Mouse (Mus musculus) cortical plate, adult 2 months (tissue): ENCODE results near the gene 1700016K19Rik. TPM values are rescaled to one million over a fixed set of nuclear protein-coding genes. Genes with fewer than 3 reads are reported as not detected.
A peak's percentile ranks its signal among the peaks of the same experiment; 100 is the strongest.

ENCODE experiments used
- H3K27ac ChIP-seq: fragments of 200-500 bp; 2 replicates; pipeline ENCODE4 v1.5.1; 2012; ENCODE audit warnings: low read length, control low read depth, inconsistent platforms; ENCODE audit not compliant: insufficient read depth
- H3K4me1 ChIP-seq: fragments of 200-500 bp; 2 replicates; pipeline ENCODE4 v1.6.1; 2011; ENCODE audit warnings: low read length; ENCODE audit not compliant: control insufficient read depth, insufficient read depth
- H3K4me3 ChIP-seq: fragments of 200-500 bp; 2 replicates; pipeline ENCODE4 v1.5.1; 2011; ENCODE audit warnings: mild to moderate bottlenecking, low read length, control low read depth; ENCODE audit not compliant: insufficient read depth
- CTCF ChIP-seq: fragments of 200-500 bp; IDR thresholded peaks from 2 replicates; pipeline ENCODE4 v1.5.1; 2011; ENCODE audit warnings: mild to moderate bottlenecking, control low read depth, low read length; ENCODE audit not compliant: insufficient read depth; ENCODE audit errors: extremely low read depth
- POLR2A ChIP-seq: fragments of 200-500 bp; IDR thresholded peaks from 2 replicates; pipeline ENCODE4 v1.6.1; 2011; ENCODE audit warnings: mild to moderate bottlenecking, low read length, control low read depth; ENCODE audit not compliant: insufficient read depth; ENCODE audit errors: extremely low read depth
- polyA plus RNA-seq: library from polyadenylated mRNA; depleted of rRNA; stranded (reverse); fragments of >200 nt; gene quantifications from 2 replicates; pipeline ENCODE4 v1.2.3, GENCODE M21; 2012; rRNA removed

Gene 1700016K19Rik
- polyA plus RNA-seq = 9.3 and 10.0 TPM in 2 replicates

DNA sequence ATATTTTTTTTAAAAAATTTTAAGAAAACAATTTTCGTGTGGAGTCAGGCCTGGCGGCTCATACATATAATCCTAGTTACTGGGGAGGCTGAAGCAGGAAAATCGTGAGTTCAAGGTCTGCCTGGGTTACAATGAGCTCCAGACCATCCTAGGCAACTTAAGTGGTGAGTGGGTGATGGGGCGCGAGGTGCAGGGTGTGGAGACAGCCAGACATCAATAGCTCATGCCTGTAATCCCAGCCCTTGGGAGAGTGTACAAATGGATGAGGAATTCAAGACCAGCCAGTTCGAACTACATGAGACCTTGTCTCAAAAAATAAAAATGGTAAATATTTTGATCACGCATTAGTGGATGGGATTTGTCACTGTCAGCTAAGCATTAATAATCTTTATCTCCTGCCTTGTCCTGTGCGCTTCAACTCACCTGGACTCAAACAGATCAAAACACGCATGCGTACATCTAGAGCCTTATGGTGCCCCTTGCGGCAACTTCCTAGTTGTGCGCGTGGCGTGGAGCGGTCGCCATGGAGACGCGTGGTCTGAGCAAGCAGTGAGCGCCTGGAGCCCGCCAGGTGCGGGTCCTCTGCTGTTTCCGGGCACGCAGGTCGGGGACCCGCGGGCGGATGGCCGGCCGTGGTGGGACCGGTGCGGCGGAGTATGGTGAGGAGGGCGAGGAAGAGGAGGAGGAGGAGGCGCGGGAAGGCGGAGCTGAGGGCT is at the start of gene 1700016K19Rik:
Gene 1700016K19Rik (plus strand): TSS at position 473 of the 716 bp plus-strand sequence.
- no peaks in the 10 kb centered on the region for H3K4me1 ChIP-seq
- TF ChIP-seq CTCF = peak; percentile 65
- no peak for TF ChIP-seq POLR2A
- no peak within 1 kb of the TSS for H3K27ac ChIP-seq
- peak within 1 kb of the TSS; percentile 29 for H3K4me3 ChIP-seq

DNA sequence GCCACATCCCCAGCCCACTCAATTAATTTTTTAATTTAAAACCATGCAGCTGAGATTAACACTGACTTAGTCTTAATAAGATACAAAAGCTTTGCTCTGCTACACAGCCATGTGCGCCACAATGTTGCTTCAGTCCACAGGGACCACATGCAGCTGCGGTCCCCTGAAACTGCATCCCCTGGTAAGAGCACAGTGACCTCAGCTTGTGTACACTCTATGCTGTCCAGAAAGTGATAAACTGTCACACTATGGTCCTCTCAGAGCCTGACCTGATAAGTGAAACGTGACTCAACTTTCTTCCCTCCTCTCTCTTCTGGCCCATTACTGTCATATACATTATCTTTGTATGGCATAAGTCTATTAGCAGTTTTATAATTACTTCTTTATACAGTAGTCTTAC is 49.3 kb upstream of the 1700016K19Rik start:
- no peaks in the 10 kb centered on the region for H3K4me1 ChIP-seq
- no peak for TF ChIP-seq CTCF
- TF ChIP-seq POLR2A = no peak
- H3K4me3 ChIP-seq = no peak overlapping the region
- no peak overlapping the region for H3K27ac ChIP-seq

DNA sequence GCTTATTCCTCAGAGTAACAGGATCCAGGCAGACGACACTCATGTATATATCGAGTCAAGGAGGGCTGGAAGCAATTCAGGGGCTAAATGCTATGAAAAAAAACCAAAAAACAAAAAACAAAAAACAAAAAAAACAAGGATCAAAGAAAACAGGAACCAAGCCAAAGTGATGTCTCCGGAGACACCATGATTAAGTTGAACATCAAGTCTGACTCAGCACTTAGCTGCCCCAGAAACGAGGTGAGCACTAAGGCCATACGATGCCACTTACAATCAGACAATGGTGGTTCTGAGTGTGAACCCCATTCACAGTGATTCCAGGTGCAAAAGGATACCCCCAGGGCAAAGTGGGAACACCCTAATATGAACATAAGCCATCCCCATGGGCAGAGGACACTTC is 47.8 kb upstream of the 1700016K19Rik start:
- no peak for TF ChIP-seq POLR2A
- no peak for TF ChIP-seq CTCF
- no peak overlapping the region for H3K27ac ChIP-seq
- H3K4me3 ChIP-seq = no peak overlapping the region
- H3K4me1 ChIP-seq = no peaks in the 10 kb centered on the region

DNA sequence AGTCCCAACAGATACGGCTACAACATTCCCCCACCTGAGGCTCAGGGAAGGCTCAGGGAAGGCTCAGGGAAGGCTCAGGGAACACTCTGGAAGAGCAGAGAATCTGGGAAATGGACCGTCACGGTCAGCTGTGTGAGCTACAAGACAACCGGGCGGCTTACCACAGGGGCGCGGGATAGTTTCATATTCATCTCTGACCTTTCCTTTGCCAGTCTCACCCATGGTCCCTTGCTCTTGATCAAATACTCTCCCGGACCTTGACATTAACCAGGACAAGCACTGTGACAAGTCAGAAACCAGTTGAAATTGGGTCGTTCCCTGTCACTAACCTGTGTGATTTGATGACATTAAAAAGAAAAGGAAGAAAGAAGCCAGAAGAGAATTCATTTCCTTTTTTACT is 44.8 kb upstream of the 1700016K19Rik start:
- Histone ChIP-seq H3K4me1 (no peaks in the 10 kb centered on the region), H3K4me3 (no peak overlapping the region), H3K27ac (no peak overlapping the region)
- no peak for TF ChIP-seq CTCF
- TF ChIP-seq POLR2A = no peak

DNA sequence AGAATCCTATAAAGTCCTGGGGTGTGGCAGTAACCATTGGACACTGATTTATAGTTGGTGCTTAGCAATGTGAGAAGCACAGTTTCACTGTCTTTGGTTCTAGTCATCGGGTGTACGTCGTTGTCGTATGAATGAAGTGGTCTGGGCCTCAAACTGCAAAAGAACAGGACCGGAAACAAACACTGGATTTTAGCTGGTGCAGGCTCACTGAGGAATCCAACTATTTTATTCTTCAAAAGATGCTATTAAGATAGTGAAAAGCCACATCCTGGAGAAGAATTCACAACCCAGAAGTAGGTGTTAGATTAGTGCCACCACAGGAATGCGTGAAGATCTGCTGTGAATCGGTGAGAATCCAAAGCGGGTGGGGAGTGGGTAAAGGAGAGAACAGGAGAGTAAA is 43.1 kb upstream of the 1700016K19Rik start:
- H3K4me1 ChIP-seq = no peaks in the 10 kb centered on the region
- TF ChIP-seq CTCF (no peak), POLR2A (no peak)
- no peak overlapping the region for H3K27ac ChIP-seq
- H3K4me3 ChIP-seq = no peak overlapping the region

- no peak for TF ChIP-seq POLR2A
- no peak for TF ChIP-seq CTCF
- H3K4me1 ChIP-seq = no peaks in the 10 kb centered on the region
- H3K4me3 ChIP-seq = no peak overlapping the region
- no peak overlapping the region for H3K27ac ChIP-seq
Measured at GRCm38 (mm10) chr11:75957124-75957832, 42.4 kb upstream of the 1700016K19Rik start.

DNA sequence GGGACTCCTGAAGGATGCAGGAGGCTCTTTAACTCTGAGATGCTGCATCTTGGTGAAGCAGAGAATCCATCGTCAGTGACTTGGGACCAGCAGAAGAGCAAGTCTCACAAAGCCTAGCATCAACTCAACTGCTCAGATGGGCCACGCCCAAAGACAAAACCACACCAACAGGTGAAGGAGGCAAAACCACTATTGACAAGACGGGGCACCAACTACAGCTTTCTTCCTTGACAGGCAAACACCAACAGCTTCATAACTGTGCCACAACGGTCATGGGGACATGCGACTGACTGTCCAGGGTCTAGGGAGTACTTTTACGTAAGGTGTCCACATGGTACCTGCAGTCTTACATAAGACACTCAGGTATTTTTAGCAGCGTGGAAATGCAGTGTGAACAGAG is 37.9 kb upstream of the 1700016K19Rik start:
- no peaks in the 10 kb centered on the region for H3K4me1 ChIP-seq
- TF ChIP-seq POLR2A (no peak), CTCF (no peak)
- H3K4me3 ChIP-seq = no peak overlapping the region
- no peak overlapping the region for H3K27ac ChIP-seq

DNA sequence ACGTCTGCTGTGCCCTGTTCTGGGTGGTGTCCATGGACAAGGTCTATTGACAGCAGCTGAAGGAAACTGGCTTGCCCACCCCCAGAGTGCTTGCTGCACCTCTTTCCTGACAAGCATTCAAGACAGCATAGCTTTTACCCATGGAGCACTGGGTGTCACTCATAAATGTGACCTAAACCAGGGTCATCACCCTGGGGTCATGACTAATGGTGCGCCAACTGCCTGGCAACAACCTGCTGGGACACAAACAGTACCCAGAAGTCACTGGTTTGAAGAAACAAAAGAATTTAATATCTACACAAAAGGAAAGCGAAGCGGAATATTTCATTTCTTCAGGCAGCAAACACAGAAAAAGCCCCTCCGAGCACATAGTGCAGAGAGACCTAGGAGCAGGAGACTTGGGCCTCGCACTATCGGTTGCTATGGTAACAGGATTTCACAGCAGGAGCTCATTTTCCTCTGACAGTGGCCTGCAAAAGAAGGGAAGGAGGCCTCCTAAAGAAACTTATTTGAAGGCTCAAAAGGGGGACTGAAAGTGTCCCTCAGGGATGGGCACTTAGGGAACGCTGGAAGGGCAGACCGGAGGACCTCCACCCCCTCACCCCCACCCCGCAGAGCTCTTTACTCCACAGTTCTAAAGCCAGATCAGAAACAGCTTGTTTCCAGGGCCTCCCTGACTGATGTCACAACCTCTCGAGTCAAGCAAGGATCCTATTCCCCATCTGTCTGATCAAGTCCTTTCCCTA is 35.8 kb upstream of the 1700016K19Rik start:
- Histone ChIP-seq H3K27ac (no peak overlapping the region), H3K4me1 (no peaks in the 10 kb centered on the region), H3K4me3 (no peak overlapping the region)
- TF ChIP-seq POLR2A (no peak), CTCF (no peak)

DNA sequence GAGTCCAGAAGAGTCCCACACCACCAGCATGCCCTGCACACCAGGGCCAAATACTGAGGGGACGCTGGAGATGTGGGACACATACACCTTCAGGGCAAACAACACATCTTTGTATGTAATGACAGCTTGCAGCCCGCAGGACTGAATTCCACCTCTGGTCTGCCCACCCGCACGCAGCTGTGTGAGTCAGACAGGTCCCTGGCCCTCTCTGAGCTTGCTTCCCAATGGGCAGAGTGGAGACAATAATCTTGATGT is 35.3 kb upstream of the 1700016K19Rik start:
- Histone ChIP-seq H3K4me3 (no peak overlapping the region), H3K27ac (no peak overlapping the region), H3K4me1 (no peaks in the 10 kb centered on the region)
- TF ChIP-seq POLR2A = no peak
- no peak for TF ChIP-seq CTCF
